Mouse (Mus musculus): ENCODE results near the gene Anks1b. TPM values are rescaled to one million over a fixed set of nuclear protein-coding genes. Genes with fewer than 3 reads are reported as not detected.

The Anks1b gene
- total RNA-seq, 2 experiments from 2014 or later: 0.09 to 0.17 TPM

DNA sequence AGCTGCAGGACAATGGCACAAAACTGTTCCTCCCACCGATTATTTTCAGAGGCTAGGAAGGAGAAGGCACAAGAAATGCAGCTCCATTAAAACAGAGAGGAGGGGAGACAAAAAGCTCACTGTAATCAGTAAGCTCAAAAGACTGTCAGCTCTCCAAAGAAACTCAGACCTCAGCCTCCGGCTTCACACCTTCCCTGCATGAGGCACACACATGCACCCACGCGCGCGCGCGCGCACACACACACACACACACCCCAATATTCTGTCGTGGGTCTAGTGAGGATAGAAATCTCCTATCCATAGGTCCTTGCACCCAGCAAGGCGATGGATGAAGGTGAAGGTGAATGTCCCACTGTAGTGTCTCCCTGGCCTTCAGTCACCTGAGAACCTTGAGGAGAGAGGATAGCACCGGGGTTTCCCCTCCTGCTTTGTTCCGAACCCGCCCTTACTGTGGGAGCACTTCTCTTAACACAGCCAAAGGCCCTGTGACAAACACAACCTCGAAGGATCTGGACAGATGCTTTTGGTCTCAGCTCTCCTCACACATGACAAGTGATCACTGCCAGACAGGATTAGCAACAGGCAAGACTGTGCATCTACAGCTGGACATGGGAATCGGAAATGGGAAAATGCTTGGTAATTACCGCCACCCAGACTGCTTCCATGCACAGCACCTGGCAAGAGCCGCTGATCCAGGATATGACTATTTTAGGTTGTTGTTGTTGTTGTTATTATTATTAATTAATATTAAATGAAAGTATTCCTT lies 1074.5 kb downstream of the Anks1b start:
- no peak for DNase-seq (ENCODE audit: low spot score)

DNA sequence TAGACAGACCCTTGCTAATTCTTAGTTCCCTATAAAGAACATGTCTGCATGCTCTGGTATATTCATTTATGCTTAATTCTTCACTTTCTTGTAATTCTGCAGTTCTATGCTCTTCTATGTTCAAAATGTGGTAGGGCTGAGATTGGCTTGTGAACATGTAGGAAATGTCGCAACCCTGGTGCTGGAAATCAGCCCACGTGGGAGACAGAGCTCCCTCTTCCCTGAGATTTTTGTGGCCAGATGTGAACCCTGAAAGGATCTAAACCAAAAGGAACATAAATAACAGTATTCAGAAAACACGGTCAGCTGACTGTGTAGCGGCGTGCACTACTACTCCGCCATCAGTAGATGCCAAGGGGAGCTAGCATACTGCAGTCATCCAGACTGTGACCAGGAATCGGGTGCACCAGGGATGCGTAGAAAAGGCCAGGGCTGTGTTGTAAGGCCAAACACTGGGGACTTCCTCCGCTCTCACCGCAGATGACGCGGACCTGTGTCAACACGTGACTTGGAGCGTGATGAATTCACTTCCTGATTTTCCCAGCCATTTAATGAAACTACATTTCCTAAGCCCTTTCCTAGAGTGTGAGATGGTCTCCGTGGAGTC lies 1079.9 kb downstream of the Anks1b start:
- DNase-seq (ENCODE audit: low spot score): peak; percentile 17

DNA sequence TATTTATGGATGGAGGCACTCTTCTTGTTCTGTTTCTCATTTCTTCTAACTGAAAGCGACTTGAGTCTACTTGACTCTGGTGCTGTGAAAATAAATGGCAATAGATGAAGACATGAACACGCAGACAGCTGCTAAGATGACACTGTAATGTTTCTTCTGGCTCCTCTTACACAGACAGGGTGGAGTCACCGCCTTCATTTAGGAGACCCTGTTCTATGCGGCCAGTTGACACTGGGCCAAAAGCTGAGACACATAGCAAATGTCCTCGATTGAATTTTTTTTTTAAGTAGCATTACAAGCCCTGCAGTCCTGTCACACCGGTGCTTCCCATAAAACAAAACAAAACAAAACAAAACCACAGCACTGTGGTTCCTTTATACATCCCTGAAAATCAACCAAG lies 1080.5 kb downstream of the Anks1b start:
- DNase-seq (ENCODE audit: low spot score): peak; percentile 15

- no peak for DNase-seq (ENCODE audit: low spot score)
These were observed 1087.1 kb downstream of the Anks1b start for GRCm38 (mm10) chr10:90960374-90960773.

GRCm38 (mm10) chr10:90964511-90964910 lies 1091.2 kb downstream of the Anks1b start:
- DNase-seq (ENCODE audit: low spot score): no peak

DNA sequence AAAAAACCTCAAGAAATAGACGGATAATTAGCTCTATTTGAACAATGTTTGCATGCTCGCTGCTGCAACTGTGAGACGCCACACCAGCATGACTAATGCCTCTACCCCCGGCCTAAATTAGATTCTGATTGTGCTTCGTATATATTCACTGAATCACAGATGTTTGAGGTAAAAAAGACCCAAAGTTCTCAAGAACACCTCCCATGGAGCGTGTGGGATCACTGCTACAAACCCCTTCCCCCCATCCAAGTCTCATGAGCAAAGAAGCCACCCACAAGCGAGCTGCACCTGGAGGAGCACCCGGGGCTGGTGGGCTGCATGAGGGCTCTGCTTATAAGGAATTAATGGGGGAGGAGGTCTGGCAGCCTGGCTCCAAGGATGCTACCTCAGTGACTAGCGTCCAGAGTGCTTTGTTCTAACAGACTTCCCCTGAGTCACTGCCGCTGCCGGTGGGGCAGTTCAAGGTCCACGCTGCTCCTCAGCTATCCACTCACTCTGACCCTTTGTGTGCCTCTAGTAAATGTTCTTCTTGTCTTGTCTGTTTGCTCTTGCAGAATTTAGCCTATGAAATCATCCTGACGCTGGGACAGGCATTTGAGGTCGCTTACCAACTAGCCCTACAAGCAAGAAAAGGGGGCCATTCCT lies 1092.5 kb downstream of the Anks1b start:
- DNase-seq (ENCODE audit: low spot score): no peak

DNA sequence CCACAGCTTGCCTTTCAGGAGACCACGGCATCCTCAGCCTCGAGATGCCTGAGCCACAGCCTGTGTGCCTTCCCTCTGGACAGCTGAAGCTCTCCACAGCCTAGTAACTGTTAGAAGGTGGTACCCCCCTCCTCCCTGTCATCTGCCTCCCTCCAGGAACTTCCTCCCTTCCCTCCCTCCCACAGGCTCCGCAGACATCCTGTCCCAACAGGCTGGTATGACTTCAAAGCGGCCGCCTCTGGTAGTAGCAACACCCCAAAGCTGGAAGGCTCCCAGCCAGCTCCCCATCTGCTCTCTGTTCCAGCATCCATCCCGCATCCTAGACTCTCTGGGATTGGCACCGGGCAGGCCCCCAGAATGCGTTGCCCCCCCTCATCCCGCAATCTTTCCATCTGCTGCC lies 1093.5 kb downstream of the Anks1b start:
- no peak for DNase-seq (ENCODE audit: low spot score)

GRCm38 (mm10) chr10:90968247-90968646 lies 1094.9 kb downstream of the Anks1b start:
- no peak for DNase-seq (ENCODE audit: low spot score)

- peak; percentile 15 for DNase-seq (ENCODE audit: low spot score)
These were observed 1096.3 kb downstream of the Anks1b start for GRCm38 (mm10) chr10:90969355-90970174.

DNA sequence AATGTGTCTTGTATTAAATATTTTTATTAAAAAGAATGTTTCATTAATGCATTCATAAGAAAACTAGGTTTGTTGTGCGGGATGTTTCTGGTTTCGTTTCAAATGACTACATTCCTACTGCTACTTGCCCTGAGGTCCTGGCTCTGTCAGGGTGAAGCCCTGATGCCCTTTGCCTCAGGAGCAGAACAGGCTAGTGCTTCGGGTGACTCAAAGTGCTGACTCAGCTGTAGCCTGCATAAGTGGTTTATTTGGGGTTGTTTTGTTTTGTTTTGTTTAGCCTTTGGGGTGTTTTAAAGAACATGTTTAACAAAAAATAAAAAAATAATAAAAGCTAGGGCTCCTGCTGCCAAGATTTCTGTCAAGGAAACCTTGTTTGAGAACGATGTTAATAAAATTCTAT lies 1097.3 kb downstream of the Anks1b start:
- no peak for DNase-seq (ENCODE audit: low spot score)

DNA sequence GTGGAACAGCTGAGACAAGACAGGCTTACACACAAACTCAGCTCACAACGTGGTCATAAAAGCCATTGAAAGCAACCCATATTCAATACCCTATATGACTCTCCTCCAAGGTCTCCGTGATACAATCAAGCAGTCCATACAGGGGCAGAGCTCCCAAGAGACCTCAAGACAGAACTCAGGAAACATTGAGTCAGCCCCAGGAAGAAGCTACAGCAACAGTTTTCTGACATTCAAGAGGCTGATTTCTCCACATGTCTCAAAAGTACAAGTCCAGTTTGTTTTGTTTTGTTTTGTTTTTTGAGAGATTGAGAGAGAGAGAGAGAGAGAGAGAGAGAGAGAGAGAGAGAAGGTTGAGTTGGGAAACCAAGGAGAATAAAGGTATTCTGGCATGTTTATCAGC lies 1100.8 kb downstream of the Anks1b start:
- DNase-seq (ENCODE audit: low spot score): no peak

- DNase-seq (ENCODE audit: low spot score): no peak
These were observed 1101.2 kb downstream of the Anks1b start for GRCm38 (mm10) chr10:90974491-90974890.

GRCm38 (mm10) chr10:90981811-90982210 lies 1108.5 kb downstream of the Anks1b start:
- no peak for DNase-seq (ENCODE audit: low spot score)

- DNase-seq (ENCODE audit: low spot score): no peak
These were observed 1109.7 kb downstream of the Anks1b start for GRCm38 (mm10) chr10:90983046-90983445.

- no peak for DNase-seq (ENCODE audit: low spot score)
These were observed 1117.0 kb downstream of the Anks1b start for GRCm38 (mm10) chr10:90990340-90990739.

GRCm38 (mm10) chr10:90992237-90992636 lies 1118.9 kb downstream of the Anks1b start:
- DNase-seq (ENCODE audit: low spot score): no peak

GRCm38 (mm10) chr10:90993869-90994268 lies 1120.6 kb downstream of the Anks1b start:
- DNase-seq (ENCODE audit: low spot score): no peak

DNA sequence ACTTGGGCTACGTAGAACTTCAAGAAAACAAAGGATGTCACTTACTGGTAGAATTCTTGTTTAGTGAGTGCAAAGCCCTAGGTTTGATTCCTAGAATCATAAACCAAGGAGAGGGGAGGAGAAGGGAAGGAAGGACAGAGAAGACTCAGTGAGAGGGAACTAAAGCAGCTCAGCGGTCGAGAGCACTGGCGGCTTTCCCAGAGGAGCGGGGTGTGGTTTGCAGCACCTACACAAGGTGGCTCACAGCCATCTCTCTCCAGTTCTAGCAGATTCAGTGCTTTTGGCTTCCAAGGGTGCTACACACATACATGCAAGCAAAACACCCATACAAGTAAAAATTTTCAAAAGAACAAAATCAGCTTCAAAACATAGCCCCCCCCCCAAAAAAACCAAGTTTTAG lies 1126.6 kb downstream of the Anks1b start:
- DNase-seq (ENCODE audit: low spot score): no peak

GRCm38 (mm10) chr10:91001421-91001820 lies 1128.1 kb downstream of the Anks1b start:
- peak; percentile 13 for DNase-seq (ENCODE audit: low spot score)

DNA sequence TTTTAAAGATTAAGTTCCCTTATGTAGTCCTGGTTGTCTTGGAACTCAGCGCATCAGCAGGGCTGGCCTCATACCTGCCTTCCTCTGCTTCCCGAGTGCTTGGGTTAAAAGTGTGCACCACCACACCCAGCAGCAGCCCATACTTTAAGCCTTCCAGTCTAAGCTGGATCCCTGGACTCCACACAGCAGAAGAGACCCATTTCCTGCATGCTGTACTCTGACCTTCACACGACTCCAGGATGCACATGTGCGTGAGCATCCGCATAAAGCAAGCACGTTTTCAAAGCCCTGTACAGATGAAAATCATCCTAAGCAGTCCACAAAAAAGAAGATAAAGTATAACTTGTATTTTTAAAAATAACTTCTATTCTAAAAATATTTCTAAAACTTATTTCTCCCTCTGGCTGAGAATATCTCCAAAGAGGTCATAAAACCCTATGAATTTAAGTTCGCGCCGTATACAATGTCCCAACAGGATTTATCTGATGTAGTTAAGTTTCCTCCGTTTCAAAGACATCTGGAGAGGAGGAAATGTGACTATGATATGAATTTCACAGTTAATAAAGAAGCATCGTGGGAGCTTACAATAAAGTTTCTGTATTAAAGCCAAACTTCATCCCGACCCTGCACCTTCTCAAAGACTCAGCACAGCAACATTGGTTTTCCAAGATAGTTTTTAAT lies 1132.7 kb downstream of the Anks1b start:
- DNase-seq (ENCODE audit: low spot score): no peak
